Mouse (Mus musculus): Measurements from ENCODE around the gene Zhx3.

Zhx3 gene

DNA sequence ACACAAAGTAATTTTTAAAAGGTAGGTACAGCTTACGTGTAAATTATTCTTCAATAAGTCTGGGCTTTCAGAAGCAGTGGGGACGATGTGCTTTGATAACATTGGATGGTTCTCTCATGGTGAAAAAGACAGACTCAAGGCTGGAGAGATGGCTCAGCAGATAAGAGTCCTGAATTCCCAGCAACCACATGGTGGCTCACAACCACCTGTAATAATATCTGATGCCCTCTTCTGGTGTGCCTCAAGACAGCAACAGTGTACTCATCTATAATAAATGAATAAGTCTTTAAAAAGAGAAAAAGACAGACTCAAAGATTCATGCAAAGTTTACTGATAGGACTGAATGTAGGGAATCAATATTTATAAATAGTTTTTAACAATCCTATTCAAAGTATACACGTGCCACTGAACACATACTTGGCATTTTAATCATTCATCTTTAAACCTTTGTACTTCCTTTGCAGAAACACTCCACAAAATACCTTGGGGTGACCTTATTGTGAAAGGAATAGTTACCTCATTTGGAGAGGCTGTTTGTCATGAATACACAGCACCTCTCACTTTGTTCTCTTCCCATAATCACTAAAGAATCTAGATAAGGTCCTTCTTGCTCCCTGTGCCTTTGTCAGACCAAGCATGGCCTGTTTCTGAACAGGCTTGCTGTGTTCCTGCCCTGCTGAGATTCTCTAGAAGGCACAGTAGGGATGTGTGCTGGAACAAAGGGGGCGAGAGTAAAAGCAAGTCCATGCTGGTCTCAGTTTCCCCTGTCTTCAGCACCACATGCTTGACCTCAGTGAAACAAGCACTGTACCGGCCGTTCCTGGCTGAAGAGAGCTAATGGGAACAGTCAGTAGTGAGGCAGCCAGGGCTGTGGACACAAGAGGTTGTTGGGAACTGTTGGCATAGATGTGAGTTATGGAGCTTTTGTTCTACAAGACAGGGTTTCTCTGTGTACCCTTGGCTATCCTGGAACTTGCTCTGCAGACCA, 146.6 kb downstream of the Zhx3 start:
- DNase-seq: no peak

DNA sequence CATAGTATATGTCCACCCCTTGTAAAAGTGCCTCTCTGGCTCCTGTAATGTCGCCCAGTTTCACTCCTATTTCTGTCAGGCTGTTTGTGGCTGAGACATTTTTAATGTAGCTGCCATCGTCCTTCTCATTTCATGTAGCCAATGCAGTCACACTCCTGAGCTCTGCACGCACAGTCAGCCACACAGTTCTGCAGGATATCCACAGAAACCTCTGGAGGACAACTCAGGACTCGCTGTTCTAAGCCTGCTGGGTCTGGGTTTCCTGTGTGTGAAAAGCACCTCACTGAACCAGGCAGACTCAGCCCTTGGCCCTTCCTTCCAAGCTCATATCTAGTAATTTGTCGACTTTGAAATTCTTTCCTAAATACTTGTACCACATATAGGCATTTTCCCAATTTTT, 148.3 kb downstream of the Zhx3 start:
- DNase-seq: no peak

DNA sequence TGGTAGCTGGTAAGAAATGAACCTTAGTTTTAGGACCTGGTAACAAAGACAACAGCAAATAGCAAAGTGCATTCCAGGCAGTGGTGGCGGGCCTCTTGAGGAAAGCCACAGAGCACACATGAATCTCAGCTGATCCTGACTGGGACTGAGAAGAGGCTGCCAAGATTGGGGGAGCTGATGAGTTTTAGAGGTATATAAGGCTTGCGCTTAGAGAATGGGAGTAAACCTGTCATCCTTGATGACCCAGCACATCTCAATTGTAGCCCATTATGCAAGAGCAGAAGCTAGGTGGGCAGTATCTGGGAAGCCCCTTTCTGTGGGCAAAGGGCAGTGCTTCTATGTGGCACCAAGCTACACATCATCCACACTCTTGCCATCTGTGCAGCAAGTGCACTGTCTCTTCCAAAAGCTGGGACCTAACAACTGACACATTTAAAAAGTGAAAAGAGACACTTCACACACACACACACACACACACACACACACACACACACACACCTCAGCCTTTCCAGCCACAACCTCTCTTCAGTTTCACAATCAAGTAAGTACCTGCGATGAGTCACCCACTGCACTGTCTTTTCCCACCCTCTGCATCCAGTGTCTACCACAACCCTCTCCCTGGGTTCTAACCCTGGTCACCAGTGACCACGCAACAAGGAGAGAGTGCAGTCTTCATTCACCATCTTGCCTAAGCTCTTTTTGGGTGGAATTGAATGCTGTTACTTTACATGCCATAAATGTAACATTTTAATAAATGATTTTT, 149.0 kb downstream of the Zhx3 start:
- DNase-seq: no peak

DNA sequence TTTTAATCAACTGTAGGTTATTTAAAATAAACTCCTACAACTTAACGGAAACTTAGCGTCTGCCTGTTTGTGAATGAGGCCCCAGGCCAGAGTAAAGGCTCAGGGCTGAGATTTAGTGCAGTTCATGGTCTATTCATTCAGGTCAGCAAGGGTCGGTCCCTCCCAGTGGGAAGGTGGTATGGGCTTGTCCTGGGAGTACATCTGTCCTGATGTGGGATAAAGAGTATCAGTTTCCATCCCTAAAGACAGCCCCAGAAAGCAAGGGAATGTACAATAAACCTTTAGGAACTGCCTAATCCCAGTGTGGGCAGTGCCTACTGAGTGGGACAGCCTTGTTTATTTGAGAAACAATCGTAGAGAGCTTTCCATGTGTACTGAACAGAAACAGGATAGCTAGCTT, 150.1 kb downstream of the Zhx3 start:
- no peak for DNase-seq

DNA sequence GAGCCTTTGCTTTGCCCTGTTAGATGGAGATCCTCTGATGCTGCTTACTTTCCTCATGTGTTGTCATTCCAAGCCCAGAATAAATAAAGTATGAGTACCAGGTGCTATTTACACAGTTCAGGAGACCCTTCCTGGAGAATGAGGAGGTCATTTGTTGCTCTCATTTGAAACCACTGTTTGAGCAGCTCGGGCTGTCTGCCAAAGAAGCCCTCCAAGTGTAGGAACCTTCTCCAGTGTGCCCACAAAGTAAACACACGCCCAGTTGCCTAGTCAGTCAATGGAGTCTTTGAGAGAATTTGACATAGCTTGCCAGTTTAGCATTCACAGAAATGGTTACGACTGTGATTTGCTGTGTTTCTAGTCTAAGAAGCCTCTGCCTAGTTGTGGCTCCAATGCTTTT, 154.0 kb downstream of the Zhx3 start:
- DNase-seq: no peak

DNA sequence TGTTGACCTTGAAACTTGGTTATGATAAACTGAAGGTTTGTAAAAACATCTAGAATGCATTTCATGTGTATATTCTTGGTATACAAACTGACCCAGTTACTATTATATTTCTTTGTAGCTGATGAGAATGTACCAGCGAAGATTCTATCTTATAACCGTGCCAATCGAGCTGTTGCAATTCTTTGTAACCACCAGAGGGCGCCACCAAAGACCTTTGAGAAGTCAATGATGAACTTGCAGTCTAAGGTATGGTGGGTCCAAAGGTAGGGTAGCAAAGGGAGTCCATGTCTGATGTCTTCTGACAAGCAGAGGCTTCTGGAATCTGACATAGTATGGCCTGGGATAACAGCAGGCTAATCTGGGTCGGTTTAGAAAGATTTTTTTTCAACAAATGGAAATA, 155.5 kb downstream of the Zhx3 start:
- DNase-seq: peak; percentile 45

DNA sequence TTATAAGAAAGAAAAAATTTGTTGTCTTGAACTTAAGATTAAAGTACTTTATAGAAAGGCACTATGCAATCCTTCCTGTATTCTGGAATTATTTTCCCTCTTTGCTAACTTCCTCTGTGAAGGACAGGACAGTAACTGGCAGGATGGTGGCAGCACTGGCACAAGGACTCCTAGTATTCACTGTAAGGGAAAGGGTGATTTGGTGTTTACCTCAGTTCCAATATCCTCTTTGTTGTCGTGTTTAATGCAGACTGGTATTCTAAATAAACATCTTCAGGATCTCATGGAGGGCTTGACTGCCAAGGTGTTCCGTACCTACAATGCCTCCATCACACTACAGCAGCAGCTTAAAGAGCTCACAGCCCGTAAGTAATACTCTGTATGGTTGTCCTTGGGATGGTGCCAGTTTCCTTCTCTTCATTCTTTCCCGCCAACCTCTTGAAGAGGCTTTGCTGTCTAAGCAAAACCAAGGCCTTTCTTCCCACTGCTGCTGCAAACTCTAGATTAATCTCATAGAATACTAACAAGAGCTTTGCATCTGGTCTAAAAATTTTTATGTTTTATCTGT, 157.3 kb downstream of the Zhx3 start:
- no peak for DNase-seq

DNA sequence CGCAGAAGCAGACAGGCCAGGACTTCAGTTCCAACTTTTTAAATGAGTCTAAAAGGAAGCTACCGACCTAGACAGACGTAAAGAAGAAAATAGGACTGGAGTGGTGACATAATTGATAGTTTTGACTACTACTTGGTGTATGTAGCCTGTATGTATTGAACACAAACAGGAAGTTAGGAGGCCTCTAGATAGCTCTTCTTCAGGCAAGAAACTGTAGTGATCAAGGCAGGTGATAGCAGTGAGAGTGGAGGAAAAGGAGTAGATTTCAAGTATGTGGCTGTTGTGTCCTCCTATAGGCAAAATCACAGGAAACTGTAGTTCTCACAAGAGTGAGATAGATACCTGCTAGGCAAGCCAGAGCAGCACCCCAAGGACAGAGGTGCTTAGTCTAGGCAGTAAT, 165.1 kb downstream of the Zhx3 start:
- DNase-seq: no peak

DNA sequence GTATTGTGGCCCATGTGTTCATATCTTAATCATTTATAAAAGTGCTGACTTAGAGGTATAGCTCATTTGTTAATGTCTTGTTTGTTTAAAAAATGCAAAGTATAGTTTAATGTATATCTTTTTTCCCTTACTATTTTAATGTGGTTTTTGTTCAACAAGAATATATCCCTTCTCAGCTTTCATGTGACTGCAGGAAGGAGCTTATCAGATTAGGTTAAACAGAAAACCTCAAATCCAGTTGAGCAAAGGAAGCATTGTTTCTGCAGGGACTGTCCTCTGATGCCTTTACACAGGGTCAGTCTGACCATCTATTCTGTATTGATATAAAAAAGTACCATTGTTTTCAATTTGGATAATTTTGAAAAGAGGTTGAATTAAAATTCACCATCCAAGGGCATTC, 170.0 kb downstream of the Zhx3 start:
- no peak for DNase-seq

DNA sequence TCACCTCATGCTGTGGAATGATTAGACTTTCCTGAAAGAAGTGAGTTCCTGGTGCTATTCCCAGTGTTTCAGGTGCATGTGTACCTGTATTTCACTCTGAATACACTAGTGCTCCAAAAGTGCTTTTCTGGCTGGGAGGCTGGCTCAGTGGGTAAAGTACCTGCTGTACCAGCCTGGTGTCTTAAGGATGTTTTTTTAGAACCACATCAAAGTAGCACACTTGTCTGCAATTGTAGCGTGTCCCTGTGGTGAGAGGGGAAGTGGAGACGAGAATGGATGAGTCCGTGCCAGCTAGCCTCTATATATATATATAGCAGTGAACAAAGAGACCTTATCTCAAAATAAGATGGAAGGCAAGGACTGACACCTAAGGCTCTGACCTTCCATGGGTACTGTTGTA, 171.2 kb downstream of the Zhx3 start:
- DNase-seq: no peak

DNA sequence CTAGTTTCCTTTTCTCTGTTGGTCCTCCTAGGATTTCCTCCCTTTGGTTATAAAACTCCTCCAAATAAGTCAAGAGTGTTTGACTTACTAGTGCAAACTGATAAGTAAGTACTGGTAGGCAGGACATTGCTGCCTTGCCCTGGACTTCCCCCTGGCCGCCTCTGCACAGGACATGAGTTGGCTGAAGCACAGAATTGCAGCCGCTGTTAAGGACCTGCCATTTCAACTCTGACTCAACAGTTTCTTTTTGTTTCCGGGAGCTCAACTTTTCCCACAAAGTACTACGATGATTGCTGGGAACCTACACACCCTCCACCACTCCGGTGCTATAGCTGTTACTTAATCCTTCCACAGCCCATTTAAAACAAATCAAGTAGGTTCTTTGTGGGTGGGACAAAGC, 172.5 kb downstream of the Zhx3 start:
- no peak for DNase-seq

Measured in cerebellum, adult 8-10 months (tissue).